ENCODE assay signal across 8 mouse cellular contexts in the genomic region with DNA sequence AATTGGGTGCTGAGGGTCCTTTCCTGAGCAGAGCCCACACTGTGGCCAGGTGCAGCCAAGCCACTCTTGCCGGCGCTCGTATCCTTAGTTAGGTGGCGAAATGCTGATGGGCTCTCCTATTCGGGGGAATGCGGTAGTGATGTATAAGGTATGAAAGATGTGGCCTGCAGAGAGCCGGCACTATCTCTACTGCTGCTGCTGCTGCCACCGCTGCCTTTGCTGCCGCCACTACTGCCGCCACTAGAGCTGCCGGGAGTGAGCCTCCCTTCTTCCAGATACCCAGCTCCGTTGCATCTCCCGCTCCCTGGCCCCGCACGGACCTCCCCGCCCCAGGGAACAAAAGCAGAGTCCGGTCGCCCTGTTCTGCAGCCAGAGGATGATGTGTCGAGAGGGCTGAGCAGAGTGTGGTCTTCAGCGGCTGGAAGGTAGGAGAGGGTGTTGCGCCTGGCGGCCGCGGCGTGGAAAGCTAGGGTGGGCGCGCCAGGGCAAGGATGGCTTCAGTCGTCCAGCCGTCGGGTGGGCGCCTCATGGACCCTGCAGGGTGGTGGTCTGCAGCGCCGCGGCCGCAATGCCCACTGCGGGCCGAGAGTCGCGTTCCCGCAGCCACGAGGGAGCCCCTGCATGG. TPM values are rescaled to one million over a fixed set of nuclear protein-coding genes. Genes with fewer than 3 reads are reported as not detected.
DNase-seq lines count a peak whose midpoint lies in the region; ATAC-seq lines count a peak whose summit lies in the region.

Gene Dab1, plus strand, starts transcription at position 39 of the 625 bp plus-strand sequence.

- H3K27me3 ChIP-seq in heart, embryonic 10.5 days (ENCODE audit: insufficient read depth, poor library complexity, severe bottlenecking): peaks cover 60% of the 10 kb centered on the region

- under 1% methylated on average over 41 of the region's 41 CpGs for WGBS in heart, embryonic 10.5 days

- ATAC-seq in erythroid progenitor cell, adult 5-6 weeks (replicated peaks; ENCODE audit: low FRiP score, poor library complexity, severe bottlenecking): no peak

- peak within 1 kb of the TSS; percentile 58 for H3K4me3 ChIP-seq in heart, embryonic 10.5 days

- no peaks in the 10 kb centered on the region for H3K9me3 ChIP-seq in heart, embryonic 10.5 days

- DNase-seq in heart, embryonic 10.5 days (ENCODE audit: low spot score): no peak
- no peak for DNase-seq in heart, adult 8-10 months (ENCODE audit: low spot score)
- DNase-seq in adrenal gland, postnatal 25 days: peak; percentile 18
- peak; percentile 57 to 67 for DNase-seq in frontal cortex, postnatal 25 days (ENCODE audit: low spot score in 2 of 2)
- peak; percentile 51 to 59 for DNase-seq in left cerebral cortex, postnatal 10 days (ENCODE audit: extremely low spot score in 1 of 2, low spot score in 2 of 2)
- DNase-seq in retina, embryonic 14.5 days (ENCODE audit: low spot score): peak; percentile 33
- DNase-seq in gastrocnemius, postnatal 25 days: no peak

- no peaks in the 10 kb centered on the region for H3K36me3 ChIP-seq in heart, embryonic 10.5 days

- intact Hi-C loops in left cerebral cortex, postnatal 10 days (cut with DNase I): loop anchor here (5.0 kb wide), 1 partner anchor 67 kb away; no protein-coding TSS in a partner anchor

- H3K27ac ChIP-seq in heart, embryonic 10.5 days: no peak within 1 kb of the TSS

- peaks cover 9% of the 10 kb centered on the region for H3K4me1 ChIP-seq in heart, embryonic 10.5 days

RNA-seq across cellular contexts. Expression of gene Dab1, which starts in this region (rescaled TPM):
- polyA plus RNA-seq in heart, embryonic 10.5 days (2016; fragmentation: Nextera tagmentation; extraction: Ambion mirVana): 0.80 and 3.6 TPM in 2 replicates
- under 1 TPM in 2 of 4 experiments, not detected in 2; 0.05 to 0.09 TPM for total RNA-seq in heart, adult 8-10 months (2022)
- total RNA-seq in adrenal gland, postnatal 25 days (2021): 1.0 and 1.7 TPM in 2 replicates
- 100 to 1,000 TPM; 115 to 127 TPM for total RNA-seq in left cerebral cortex, postnatal 10 days (2021)
- total RNA-seq in gastrocnemius, postnatal 25 days (2021): under 1 TPM in 1 of 2 experiments, not detected in 1; 0.16 TPM
- total RNA-seq in erythroid progenitor cell, adult 5-6 weeks (2015; ENCODE audit: low replicate concordance): not detected in 2 replicates
- not detected in 2 replicates for total RNA-seq in erythroid progenitor cell, adult 5-6 weeks (2017; ENCODE audit: low replicate concordance)

Comparison
In these comparisons a context has a peak if more than half of its experiments do, and no peak if none do; other contexts are left out.
1. RNA of gene Dab1 (total RNA-seq): 115 to 127 TPM in left cerebral cortex, postnatal 10 days; 1.0 to 1.7 TPM in adrenal gland, postnatal 25 days, 0.16 TPM in gastrocnemius, postnatal 25 days, 0.05 to 0.09 TPM in heart, adult 8-10 months and not detected in erythroid progenitor cell, adult 5-6 weeks; every median in the first group is over 10 times any median in the second.
2. DNase-seq: peak in adrenal gland, postnatal 25 days (single experiment), frontal cortex, postnatal 25 days (2 of 2), left cerebral cortex, postnatal 10 days (2 of 2) and retina, embryonic 14.5 days (single experiment); none in heart, embryonic 10.5 days (single experiment), heart, adult 8-10 months (single experiment) and gastrocnemius, postnatal 25 days (single experiment).